Mouse (Mus musculus): Measurements from ENCODE around the gene Mcrs1. TPM values are rescaled to one million over a fixed set of nuclear protein-coding genes. Genes with fewer than 3 reads are reported as not detected.

The Mcrs1 gene
- polyA plus RNA-seq, 1 experiment from 2014 or later: 102 TPM

DNA sequence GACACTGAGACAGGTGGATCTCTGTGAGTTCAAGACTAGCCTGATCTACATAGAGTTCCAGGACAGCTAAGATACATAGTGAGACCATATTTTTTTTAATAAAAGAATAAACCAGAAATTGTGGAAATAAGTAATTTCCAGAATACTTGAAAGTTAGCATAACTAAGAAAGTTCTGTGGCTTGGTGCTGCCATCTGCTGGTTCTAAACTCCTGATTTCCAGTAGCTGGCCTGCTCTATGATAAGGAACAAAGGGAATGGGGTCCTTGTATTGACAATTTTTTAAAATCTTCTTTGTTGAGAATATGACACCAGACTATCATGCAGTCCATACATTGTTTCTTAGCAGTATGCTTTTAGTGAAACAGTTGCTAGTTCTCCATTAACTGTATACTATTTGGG, 53.0 kb downstream of the Mcrs1 start:
- Histone ChIP-seq H3K36me3 (ENCODE audit: insufficient read depth, low read length) (no peaks in the 10 kb centered on the region), H3K4me2 (replicated peaks; ENCODE audit: low read depth, low read length) (no peak overlapping the region), H3K9ac (replicated peaks; ENCODE audit: low read depth) (no peak overlapping the region), H3K27ac (ENCODE audit: low read length) (no peak overlapping the region), H3K4me1 (ENCODE audit: insufficient read depth, low read depth, low read length) (no peaks in the 10 kb centered on the region), H3K27me3 (replicated peaks; ENCODE audit: insufficient read depth, low read length) (no peaks in the 10 kb centered on the region), H3K9me3 (ENCODE audit: low read length) (no peaks in the 10 kb centered on the region), H3K4me3 (ENCODE audit: low read depth, low read length) (no peak overlapping the region)
- TF ChIP-seq CTCF (IDR thresholded peaks at IDR 0.05): peak; percentile 62
- no peak for TF ChIP-seq EP300 (IDR thresholded peaks at IDR 0.05)
- DNase-seq (ENCODE audit: low spot score) (peak; percentile 46), ATAC-seq (no peak)

DNA sequence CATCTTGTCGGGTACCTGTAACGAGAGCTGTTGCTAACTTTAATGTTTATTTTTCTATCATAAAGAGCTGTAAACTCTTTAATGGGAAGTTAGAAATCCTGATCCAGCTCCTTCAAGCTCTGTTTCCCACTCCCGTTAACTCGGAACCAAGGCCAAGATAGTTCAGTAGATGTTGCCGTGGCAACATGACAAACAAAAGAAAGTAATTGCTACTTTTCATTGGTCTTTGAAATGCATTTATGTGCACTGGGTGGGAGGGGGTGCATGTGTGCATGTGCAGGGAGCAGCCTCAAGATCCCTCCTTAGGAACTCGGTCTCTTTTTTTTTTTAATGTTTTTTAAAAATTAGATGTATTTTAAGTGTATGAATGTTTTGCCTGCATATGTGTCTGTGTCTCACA, 56.7 kb downstream of the Mcrs1 start:
- TF ChIP-seq EP300 (IDR thresholded peaks at IDR 0.05): no peak
- WGBS: 45% methylated on average over 6 of the region's 6 CpGs
- no peaks in the 10 kb centered on the region for H3K4me1 ChIP-seq (ENCODE audit: insufficient read depth, low read depth, low read length)
- H3K4me2 ChIP-seq (replicated peaks; ENCODE audit: low read depth, low read length): no peak overlapping the region
- DNase-seq (ENCODE audit: low spot score) (peak; percentile 60), ATAC-seq (no peak)
- H3K36me3 ChIP-seq (ENCODE audit: insufficient read depth, low read length): no peaks in the 10 kb centered on the region
- H3K27ac ChIP-seq (ENCODE audit: low read length): no peak overlapping the region
- no peak overlapping the region for H3K4me3 ChIP-seq (ENCODE audit: low read depth, low read length)
- no peak overlapping the region for H3K9ac ChIP-seq (replicated peaks; ENCODE audit: low read depth)
- no peaks in the 10 kb centered on the region for H3K27me3 ChIP-seq (replicated peaks; ENCODE audit: insufficient read depth, low read length)
- no peaks in the 10 kb centered on the region for H3K9me3 ChIP-seq (ENCODE audit: low read length)

DNA sequence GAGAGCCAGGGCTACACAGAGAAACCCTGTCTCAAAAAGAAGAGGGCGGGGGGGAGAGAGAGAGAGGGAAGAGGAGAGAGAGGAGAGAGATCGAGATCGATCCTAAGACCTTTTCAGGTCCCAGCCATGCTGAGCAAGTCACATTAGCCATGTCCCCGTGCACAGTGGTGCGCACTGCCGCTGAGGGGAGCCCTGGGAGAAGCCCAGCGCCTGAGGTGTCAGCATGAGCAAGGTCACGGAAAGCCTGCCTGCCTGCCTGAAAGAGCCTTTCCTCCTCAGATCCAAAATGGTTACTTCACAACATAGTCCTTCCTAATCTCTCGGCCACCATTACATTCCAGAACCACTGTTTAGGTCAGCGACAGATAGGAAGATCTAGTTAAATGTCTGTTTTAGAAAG, 57.4 kb downstream of the Mcrs1 start:
- no peak for TF ChIP-seq CTCF (IDR thresholded peaks at IDR 0.05)
- no peak for TF ChIP-seq EP300 (IDR thresholded peaks at IDR 0.05)
- Histone ChIP-seq H3K27me3 (replicated peaks; ENCODE audit: insufficient read depth, low read length) (no peaks in the 10 kb centered on the region), H3K4me2 (replicated peaks; ENCODE audit: low read depth, low read length) (no peak overlapping the region), H3K27ac (ENCODE audit: low read length) (no peak overlapping the region), H3K9ac (replicated peaks; ENCODE audit: low read depth) (no peak overlapping the region), H3K36me3 (ENCODE audit: insufficient read depth, low read length) (no peaks in the 10 kb centered on the region), H3K4me3 (ENCODE audit: low read depth, low read length) (no peak overlapping the region), H3K4me1 (ENCODE audit: insufficient read depth, low read depth, low read length) (no peaks in the 10 kb centered on the region), H3K9me3 (ENCODE audit: low read length) (no peaks in the 10 kb centered on the region)
- no peak for ATAC-seq
- WGBS: 75% methylated on average over 10 of the region's 10 CpGs
- DNase-seq (ENCODE audit: low spot score): no peak

Other genes starting within 250 kb of the Mcrs1 start
- 45.1 and 53.2 TPM in 2 replicates for gene Tuba1c, start 222.1 kb downstream of the Mcrs1 start, polyA plus RNA-seq (2015; fragmentation: Nextera tagmentation; extraction: Ambion mirVana)
- gene Prph, start 196.8 kb downstream of the Mcrs1 start, polyA plus RNA-seq (2015; fragmentation: Nextera tagmentation; extraction: Ambion mirVana): 0.32 and 0.42 TPM in 2 replicates
- 0.95 and 0.99 TPM in 2 replicates for gene Troap, start 177.4 kb downstream of the Mcrs1 start, polyA plus RNA-seq (2015; fragmentation: Nextera tagmentation; extraction: Ambion mirVana)
- gene C1ql4, start 164.1 kb downstream of the Mcrs1 start, polyA plus RNA-seq (2015; fragmentation: Nextera tagmentation; extraction: Ambion mirVana): not detected in 2 replicates
- gene Dnajc22, start 158.8 kb downstream of the Mcrs1 start, polyA plus RNA-seq (2015; fragmentation: Nextera tagmentation; extraction: Ambion mirVana): 0.50 and 0.96 TPM in 2 replicates
- gene Spats2, start 126.0 kb downstream of the Mcrs1 start, polyA plus RNA-seq (2015; fragmentation: Nextera tagmentation; extraction: Ambion mirVana): 13.7 and 16.3 TPM in 2 replicates
- 0.21 and 0.63 TPM in 2 replicates for gene Kcnh3, start 27.1 kb downstream of the Mcrs1 start, polyA plus RNA-seq (2015; fragmentation: Nextera tagmentation; extraction: Ambion mirVana)
- gene Prpf40b, start 43.1 kb upstream of the Mcrs1 start, polyA plus RNA-seq (2015; fragmentation: Nextera tagmentation; extraction: Ambion mirVana): 37.1 and 39.9 TPM in 2 replicates
- 0.07 TPM in 1 of 2 replicates, not detected in the other for gene Fam186b, start 43.9 kb upstream of the Mcrs1 start, polyA plus RNA-seq (2015; fragmentation: Nextera tagmentation; extraction: Ambion mirVana)
- gene Fmnl3, start 118.5 kb upstream of the Mcrs1 start, polyA plus RNA-seq (2015; fragmentation: Nextera tagmentation; extraction: Ambion mirVana): 25.8 and 30.7 TPM in 2 replicates
- 669 and 693 TPM in 2 replicates for gene Tmbim6, start 140.9 kb upstream of the Mcrs1 start, polyA plus RNA-seq (2015; fragmentation: Nextera tagmentation; extraction: Ambion mirVana)
- 5.2 and 6.0 TPM in 2 replicates for gene Nckap5l, start 205.8 kb upstream of the Mcrs1 start, polyA plus RNA-seq (2015; fragmentation: Nextera tagmentation; extraction: Ambion mirVana)
- gene Bcdin3d, start 222.8 kb upstream of the Mcrs1 start, polyA plus RNA-seq (2015; fragmentation: Nextera tagmentation; extraction: Ambion mirVana): 11.2 and 11.5 TPM in 2 replicates